Mouse (Mus musculus) stomach, postnatal 0 days (tissue): ENCODE results near the gene Spats1. TPM values are rescaled to one million over a fixed set of nuclear protein-coding genes. Genes with fewer than 3 reads are reported as not detected.

Experiments
- ATAC-seq: fragments of 200-750 bp; cut with Nextera tagmentation; 2 replicates; pipeline ENCODE4 v1.8.0; 2017; ENCODE audit not compliant: low FRiP score, low TSS enrichment
- DNase-seq: peaks from one replicate; pipeline ENCODE4 v3.0.0-alpha.2; 2016; ENCODE audit warnings: low spot score
- H3K27ac ChIP-seq: fragments of 300-500 bp; sonication (generic); replicated peaks from 2 replicates; pipeline ENCODE4 v1.5.1; 2014; ENCODE audit warnings: mild to moderate bottlenecking, control low read depth
- H3K27me3 ChIP-seq: fragments of 300-500 bp; sonication (generic); 2 replicates; pipeline ENCODE4 v1.6.1; 2014; ENCODE audit warnings: low read length; ENCODE audit not compliant: control insufficient read depth, insufficient read depth
- H3K36me3 ChIP-seq: fragments of 300-500 bp; sonication (generic); 2 replicates; pipeline ENCODE4 v1.6.1; 2014; ENCODE audit warnings: low read length, mixed read lengths; ENCODE audit not compliant: control insufficient read depth, insufficient read depth
- H3K4me1 ChIP-seq: fragments of 300-500 bp; sonication (generic); replicated peaks from 2 replicates; pipeline ENCODE4 v1.6.1; 2014; ENCODE audit warnings: antibody characterized with exemption; ENCODE audit not compliant: control insufficient read depth, insufficient read depth
- H3K4me2 ChIP-seq: fragments of 300-500 bp; sonication (generic); replicated peaks from 2 replicates; pipeline ENCODE4 v1.6.1; 2014; ENCODE audit warnings: low read depth, mild to moderate bottlenecking, control low read depth, moderate library complexity
- H3K4me3 ChIP-seq: fragments of 300-500 bp; sonication (generic); 2 replicates; pipeline ENCODE4 v1.5.1; 2014; ENCODE audit warnings: low read depth, low read length, control low read depth
- H3K9ac ChIP-seq: fragments of 300-500 bp; sonication (generic); 2 replicates; pipeline ENCODE4 v1.6.1; 2014; ENCODE audit warnings: mild to moderate bottlenecking, low read length, control low read depth, mixed read lengths
- H3K9me3 ChIP-seq: fragments of 300-500 bp; sonication (generic); 2 replicates; pipeline ENCODE4 v1.6.1; 2016; ENCODE audit warnings: low read length; ENCODE audit not compliant: control insufficient read depth
- CTCF ChIP-seq: IDR thresholded peaks from 2 replicates; pipeline ENCODE4 v1.5.1; 2016; ENCODE audit warnings: antibody characterized with exemption, low read depth, mild to moderate bottlenecking, moderate library complexity
- EP300 ChIP-seq: optimal IDR thresholded peaks from 2 replicates; pipeline ENCODE3; 2016; ENCODE audit warnings: antibody characterized with exemption
- WGBS: fragments of 180-500 bp; shearing (Covaris S2); extraction: QIAGEN DNeasy Blood & Tissue Kit; methylation state at CpG from one replicate; pipeline ENCODE4 v1.1.7; 2014; 5-methylcytosine and 5-hydroxymethylcytosine counted together
- polyA plus RNA-seq: library from polyadenylated mRNA; unstranded; fragments of >200 nt; fragmentation: Nextera tagmentation; extraction: Ambion mirVana; gene quantifications from 2 replicates; pipeline ENCODE4 v1.2.1, GENCODE M21; 2015

Gene Spats1
- polyA plus RNA-seq, 1 experiment from 2014 or later: 0.24 TPM

DNA sequence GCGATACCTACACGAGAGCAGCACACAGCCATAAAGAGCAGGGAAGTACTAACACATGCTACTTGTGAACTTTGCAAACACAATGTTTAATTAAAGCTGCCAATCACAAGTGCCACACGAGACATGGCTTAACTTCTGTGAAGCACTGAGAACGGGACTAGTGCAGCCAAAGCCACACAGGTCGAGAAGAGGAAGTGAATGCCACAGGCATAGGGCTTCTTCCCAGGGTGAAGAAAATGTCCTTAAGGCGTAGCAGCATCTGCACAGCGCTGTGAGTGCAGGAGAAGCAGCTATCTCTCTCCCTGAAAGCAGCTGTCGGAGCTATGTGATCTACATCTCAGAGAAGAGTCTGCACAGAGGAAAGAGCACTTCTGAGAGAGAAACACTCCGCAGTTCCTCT is 80.6 kb downstream of the Spats1 start:
- no peak for TF ChIP-seq CTCF
- no peak for TF ChIP-seq EP300
- H3K27me3 ChIP-seq: no peaks in the 10 kb centered on the region
- no peak overlapping the region for H3K27ac ChIP-seq
- H3K36me3 ChIP-seq: peaks cover 2% of the 10 kb centered on the region; the same call in 1 of the 2 replicates
- WGBS: 60% methylated on average over 9 of the region's 9 CpGs
- no peak for ATAC-seq
- H3K4me3 ChIP-seq: no peak overlapping the region
- H3K9me3 ChIP-seq: no peaks in the 10 kb centered on the region
- H3K4me1 ChIP-seq: no peaks in the 10 kb centered on the region
- H3K9ac ChIP-seq: no peak overlapping the region
- H3K4me2 ChIP-seq: no peak overlapping the region
- DNase-seq: no peak

DNA sequence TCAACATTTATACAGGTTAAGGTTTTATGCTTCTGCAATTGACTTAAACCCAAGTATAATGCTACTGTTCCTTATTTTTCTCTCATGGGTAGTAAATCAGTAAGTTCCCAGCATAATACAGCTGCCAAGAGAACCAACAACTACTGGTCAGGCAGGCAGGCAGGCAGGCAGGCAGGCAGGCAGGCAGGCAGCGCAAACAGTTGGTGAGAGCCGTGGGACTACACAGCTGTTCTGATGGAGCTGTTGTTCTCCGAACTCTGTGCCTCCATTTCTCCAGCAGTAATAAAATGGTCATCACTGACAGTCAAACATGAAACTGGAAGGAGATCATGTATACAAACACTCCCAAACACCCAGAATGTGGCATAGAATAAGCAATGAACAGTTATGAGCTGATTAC is 81.5 kb downstream of the Spats1 start:
- Histone ChIP-seq H3K4me2 (no peak overlapping the region), H3K4me3 (no peak overlapping the region), H3K36me3 (peaks cover 2% of the 10 kb centered on the region; the same call in 1 of the 2 replicates), H3K9me3 (no peaks in the 10 kb centered on the region), H3K4me1 (no peaks in the 10 kb centered on the region), H3K27me3 (no peaks in the 10 kb centered on the region), H3K27ac (no peak overlapping the region), H3K9ac (no peak overlapping the region)
- TF ChIP-seq CTCF: no peak
- no peak for TF ChIP-seq EP300
- no peak for ATAC-seq
- WGBS: 83% methylated on average over 3 of the region's 3 CpGs
- DNase-seq: no peak

Other genes starting within 250 kb of the Spats1 start
- 28.9 and 31.8 TPM in 2 replicates for gene Cdc5l, start 41.7 kb downstream of the Spats1 start, polyA plus RNA-seq
- gene Aars2, start 31.4 kb upstream of the Spats1 start, polyA plus RNA-seq: 5.7 and 6.1 TPM in 2 replicates
- 0.04 and 0.13 TPM in 2 replicates for gene Tcte1, start 48.0 kb upstream of the Spats1 start, polyA plus RNA-seq
- gene Tmem151b, start 74.3 kb upstream of the Spats1 start, polyA plus RNA-seq: 0.41 and 0.63 TPM in 2 replicates
- gene Nfkbie, start 80.3 kb upstream of the Spats1 start, polyA plus RNA-seq: 1.6 and 2.0 TPM in 2 replicates
- 72.7 and 76.8 TPM in 2 replicates for gene Slc35b2, start 88.5 kb upstream of the Spats1 start, polyA plus RNA-seq
- 715 and 750 TPM in 2 replicates for gene Hsp90ab1, start 97.9 kb upstream of the Spats1 start, polyA plus RNA-seq
- gene Slc29a1, start 124.2 kb upstream of the Spats1 start, polyA plus RNA-seq: 49.4 and 55.3 TPM in 2 replicates
- 1.2 and 1.5 TPM in 2 replicates for gene Mymx, start 126.7 kb upstream of the Spats1 start, polyA plus RNA-seq
- 0.06 TPM in 2 replicates for gene Capn11, start 183.9 kb upstream of the Spats1 start, polyA plus RNA-seq
- 163 TPM in 2 replicates for gene Mrpl14, start 210.9 kb upstream of the Spats1 start, polyA plus RNA-seq
- gene Tmem63b, start 211.5 kb upstream of the Spats1 start, polyA plus RNA-seq: 40.9 and 45.0 TPM in 2 replicates